ENCODE assay signal across 9 mouse cellular contexts in the genomic region with DNA sequence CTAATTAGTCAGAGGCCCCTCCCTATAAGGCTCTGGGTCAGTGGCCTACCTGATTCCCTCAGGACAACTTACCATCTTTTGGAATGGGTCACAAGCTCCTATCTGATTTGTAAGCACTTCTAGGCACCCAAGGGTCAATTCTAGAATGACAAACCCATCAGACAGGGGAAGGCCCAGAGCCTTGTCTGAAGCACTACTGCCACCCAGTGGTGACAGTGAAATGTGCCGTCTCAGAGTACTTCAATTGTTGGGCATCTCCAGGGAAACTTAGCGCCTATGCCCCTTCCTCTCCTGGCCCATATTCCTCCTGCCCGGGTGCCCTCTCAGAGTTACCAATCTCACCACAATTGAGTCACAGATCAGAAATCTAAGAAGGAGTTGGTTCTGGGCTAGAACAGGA. TPM values are rescaled to one million over a fixed set of nuclear protein-coding genes. Genes with fewer than 3 reads are reported as not detected.
DNase-seq lines count a peak whose midpoint lies in the region; ATAC-seq lines count a peak whose summit lies in the region.
"Had no signal": no experiment of that assay in that cellular context is flagged by ENCODE, and none has a peak within 500 bp of the region (broad histone marks: within the 10 kb centered on the region; RNA-seq: fewer than 3 reads in every experiment).

No protein-coding gene starts in this region.

- peaks cover 9% of the 10 kb centered on the region for H3K4me1 ChIP-seq in kidney, embryonic 16.5 days (ENCODE audit: insufficient read depth, low read length)
- H3K4me1 ChIP-seq in stomach, embryonic 15.5 days, result peaks cover 5% of the 10 kb centered on the region; the same call in 1 of the 2 replicates

- no peak overlapping the region for H3K4me2 ChIP-seq in kidney, embryonic 16.5 days (replicated peaks; ENCODE audit: low read depth, low read length)
- H3K4me2 ChIP-seq in stomach, embryonic 15.5 days, result no peak overlapping the region
- H3K4me2 ChIP-seq: embryonic facial prominence, embryonic 13.5 days had no signal

- no peak overlapping the region for H3K9ac ChIP-seq in kidney, embryonic 16.5 days (replicated peaks; ENCODE audit: low read length)
- H3K9ac ChIP-seq in stomach, embryonic 15.5 days, result no peak overlapping the region
- H3K9ac ChIP-seq: embryonic facial prominence, embryonic 13.5 days had no signal

- no peak overlapping the region for H3K4me3 ChIP-seq in kidney, embryonic 16.5 days (ENCODE audit: low read length)
- no peak overlapping the region for H3K4me3 ChIP-seq in stomach, embryonic 15.5 days (replicated peaks)
- H3K4me3 ChIP-seq: embryonic facial prominence, embryonic 13.5 days had no signal

- DNase-seq in A20 (ENCODE audit: low read depth, low spot score) (peak; percentile 71), adipocyte (ENCODE audit: low spot score) (peak; percentile 87), liver (peak; percentile 77)
- peak; percentile 88 for DNase-seq in gastrocnemius, postnatal 10 days
- peak; percentile 82 for DNase-seq in neural tube, embryonic 10.5 days (ENCODE audit: extremely low spot score, low spot score)

- H3K9me3 ChIP-seq in kidney, embryonic 16.5 days (ENCODE audit: low read length), result no peaks in the 10 kb centered on the region
- no peaks in the 10 kb centered on the region for H3K9me3 ChIP-seq in stomach, embryonic 15.5 days
- H3K9me3 ChIP-seq: embryonic facial prominence, embryonic 13.5 days had no signal

- peak; percentile 62 for ATAC-seq in common myeloid progenitor, adult 5-6 weeks (replicated peaks; ENCODE audit: low read depth, poor library complexity, severe bottlenecking)
- ATAC-seq in kidney, embryonic 16.5 days (ENCODE audit: low FRiP score, low TSS enrichment), result peak; percentile 25; the same call in 1 of the 2 replicates
- peak; percentile 16; the same call in 1 of the 2 replicates for ATAC-seq in stomach, embryonic 15.5 days (ENCODE audit: insufficient read depth, low FRiP score, low read depth)

- no peaks in the 10 kb centered on the region for H3K27me3 ChIP-seq in kidney, embryonic 16.5 days (ENCODE audit: insufficient read depth, low read length)
- no peaks in the 10 kb centered on the region for H3K27me3 ChIP-seq in stomach, embryonic 15.5 days (replicated peaks)
- H3K27me3 ChIP-seq: embryonic facial prominence, embryonic 13.5 days had no signal

- no peak overlapping the region for H3K27ac ChIP-seq in kidney, embryonic 16.5 days (ENCODE audit: low read length)
- H3K27ac ChIP-seq in stomach, embryonic 15.5 days, result no peak overlapping the region
- H3K27ac ChIP-seq: embryonic facial prominence, embryonic 13.5 days had no signal

- 19% methylated on average over 3 of the region's 3 CpGs for WGBS in kidney, embryonic 16.5 days
- WGBS in stomach, embryonic 15.5 days, result 11% methylated on average over 3 of the region's 3 CpGs

- H3K36me3 ChIP-seq in kidney, embryonic 16.5 days (ENCODE audit: insufficient read depth, low read length), result peaks cover 56% of the 10 kb centered on the region
- peaks cover 55% of the 10 kb centered on the region for H3K36me3 ChIP-seq in stomach, embryonic 15.5 days

RNA-seq across cellular contexts. Expression of a gene that starts 5.2 kb away (rescaled TPM):
- total RNA-seq in common myeloid progenitor, adult 5-6 weeks (2017), result 24.5 and 29.5 TPM in 2 replicates
- 10 to 100 TPM; 18.8 to 22.7 TPM for total RNA-seq in gastrocnemius, postnatal 10 days (2021)
- 61.0 and 64.8 TPM in 2 replicates for polyA plus RNA-seq in kidney, embryonic 16.5 days (2015; fragmentation: Nextera tagmentation; extraction: Ambion mirVana)
- 47.2 and 50.7 TPM in 2 replicates for polyA plus RNA-seq in stomach, embryonic 15.5 days (2015; fragmentation: Nextera tagmentation; extraction: Ambion mirVana)

RNA-seq across cellular contexts. Expression of a gene that starts 47.3 kb away (rescaled TPM):
- total RNA-seq in common myeloid progenitor, adult 5-6 weeks (2017), result not detected in 2 replicates
- not detected for total RNA-seq in gastrocnemius, postnatal 10 days (2021)
- polyA plus RNA-seq in kidney, embryonic 16.5 days (2015; fragmentation: Nextera tagmentation; extraction: Ambion mirVana), result not detected in 2 replicates
- polyA plus RNA-seq in stomach, embryonic 15.5 days (2015; fragmentation: Nextera tagmentation; extraction: Ambion mirVana), result not detected in 2 replicates
- polyA plus RNA-seq: embryonic facial prominence, embryonic 13.5 days had no signal
